Mouse (Mus musculus): Measurements from ENCODE around the gene Casp6. TPM values are rescaled to one million over a fixed set of nuclear protein-coding genes. Genes with fewer than 3 reads are reported as not detected.

Casp6 gene
- total and polyA plus RNA-seq, 3 experiments = 10.5 to 31.7 (median 15.3) TPM

- Histone ChIP-seq H3K27ac (ENCODE audit: insufficient read depth, low read depth) (no peak overlapping the region), H3K79me2 (replicated peaks; ENCODE audit: control insufficient read depth, extremely low read depth, insufficient read depth, poor library complexity, severe bottlenecking) (no peaks in the 10 kb centered on the region), H3K36me3 (replicated peaks in 1 of 2; ENCODE audit: control insufficient read depth in 1 of 2, insufficient read depth in 1 of 2, low read length in 1 of 2) (no peaks in the 10 kb centered on the region), H3K27me3 (replicated peaks) (no peaks in the 10 kb centered on the region), H3K4me1 (ENCODE audit: control insufficient read depth in 1 of 2, insufficient read depth in 2 of 2) (peaks cover 3 to 16% of the 10 kb centered on the region in 2 experiments), H3K4me2 (ENCODE audit: insufficient read depth, low read depth, poor library complexity, severe bottlenecking) (no peak overlapping the region), H3K9ac (ENCODE audit: insufficient read depth, low read depth) (no peak overlapping the region), H3K9me3 (replicated peaks; ENCODE audit: low read length) (no peaks in the 10 kb centered on the region), H3K4me3 (replicated peaks in 1 of 3; ENCODE audit: low read depth in 2 of 3, low read length in 2 of 3, poor library complexity in 1 of 3) (no peak overlapping the region)
- no peak for DNase-seq (ENCODE audit: extremely low read depth)
- no peak for TF ChIP-seq USF2 (conservative IDR thresholded peaks at IDR 0.05; ENCODE audit: low read depth, low read length)
- no peak for TF ChIP-seq JUND (conservative IDR thresholded peaks at IDR 0.05; ENCODE audit: low read depth, low read length)
- TF ChIP-seq USF1 (IDR thresholded peaks at IDR 0.05; ENCODE audit: low read depth, low read length) = no peak
- TF ChIP-seq JUN (IDR thresholded peaks at IDR 0.05; ENCODE audit: insufficient read depth, low read depth, low read length) = no peak
- no peak for TF ChIP-seq IRF4 (IDR thresholded peaks at IDR 0.05; ENCODE audit: low read depth, low read length)
- no peak for TF ChIP-seq ZMIZ1 (IDR thresholded peaks at IDR 0.05; ENCODE audit: low read depth, low read length)
- TF ChIP-seq E2F4 (IDR thresholded peaks at IDR 0.05; ENCODE audit: insufficient replicate concordance, low read depth, low read length) = no peak
- peak; percentile 8; the same call in 1 of the 2 replicates for TF ChIP-seq BHLHE40 (IDR thresholded peaks at IDR 0.05; ENCODE audit: low read depth, low read length)
- TF ChIP-seq MYC (IDR thresholded peaks at IDR 0.05; ENCODE audit: low read depth, low read length) = no peak
- no peak for TF ChIP-seq TCF12 (IDR thresholded peaks at IDR 0.05; ENCODE audit: low read depth, low read length)
- peak; percentile 42; the same call in 1 of the 2 replicates for TF ChIP-seq EP300 (IDR thresholded peaks at IDR 0.05; ENCODE audit: low read length)
- no peak for TF ChIP-seq POLR2A (IDR thresholded peaks at IDR 0.05; ENCODE audit: low read depth, low read length)
- no peak for TF ChIP-seq NELFE (IDR thresholded peaks at IDR 0.05; ENCODE audit: low read depth, low read length)
- 0 out of 2 replicates have a peak, but pooled peaks have one; percentile 19 for TF ChIP-seq MEF2A (IDR thresholded peaks at IDR 0.05; ENCODE audit: borderline replicate concordance, low read depth, low read length)
- TF ChIP-seq KAT2A (IDR thresholded peaks at IDR 0.05; ENCODE audit: insufficient replicate concordance, low read length) = no peak
- 0 out of 2 replicates have a peak, but pooled peaks have one; percentile 24 for TF ChIP-seq MAFK (IDR thresholded peaks at IDR 0.05; ENCODE audit: insufficient replicate concordance, low read length)
- no peak for TF ChIP-seq CHD1 (IDR thresholded peaks at IDR 0.05; ENCODE audit: low read depth, low read length)
- no peak for TF ChIP-seq MAZ (IDR thresholded peaks at IDR 0.05; ENCODE audit: low read depth, low read length)
- TF ChIP-seq NRF1 (IDR thresholded peaks at IDR 0.05; ENCODE audit: low read depth, low read length) = no peak
- TF ChIP-seq MXI1 (IDR thresholded peaks at IDR 0.05; ENCODE audit: low read depth, low read length) = no peak
- TF ChIP-seq ZNF384 (IDR thresholded peaks at IDR 0.05; ENCODE audit: low read depth, low read length) = no peak
- TF ChIP-seq HCFC1 (IDR thresholded peaks at IDR 0.05; ENCODE audit: low read depth, low read length) = no peak
- in situ Hi-C loops (cut with MboI; ENCODE audit: low pct_ligation_motif_present, low pct_unique_long_range_greater_than_20kb, low sequenced_read_pairs) = no loop called here
- dilution Hi-C loops (cut with MboI; ENCODE audit: extremely low pct_ligation_motif_present, extremely low pct_unique_long_range_greater_than_20kb, low sequenced_read_pairs) = no loop called here
Observed at GRCm38 (mm10) chr3:129925861-129926260, 24.6 kb downstream of the Casp6 start.
